Mouse (Mus musculus): ENCODE results near the gene Tmem86b.
A peak's percentile ranks its signal among the peaks of the same experiment; 100 is the strongest.

- TF ChIP-seq CTCF (conservative IDR thresholded peaks at IDR 0.05; ENCODE audit: insufficient read depth, insufficient read length, low read depth, low read length) (peak; percentile 26), POLR2A (IDR thresholded peaks at IDR 0.05; ENCODE audit: low read depth, low read length) (no peak)
These were observed 9.9 kb upstream of the Tmem86b start for GRCm38 (mm10) chr7:4641155-4641554.

Measured in kidney, adult 2 months (tissue).